Mouse (Mus musculus): ENCODE measurements around the gene Grm3. TPM values are rescaled to one million over a fixed set of nuclear protein-coding genes. Genes with fewer than 3 reads are reported as not detected.

Gene Grm3
- polyA plus RNA-seq (2017; shearing (Covaris generic)) = not detected

GRCm38 (mm10) chr5:9724956-9725600 is at the start of gene Grm3:
Grm3 (minus strand) TSS chr5:9725170.
- ATAC-seq = no peak

DNA sequence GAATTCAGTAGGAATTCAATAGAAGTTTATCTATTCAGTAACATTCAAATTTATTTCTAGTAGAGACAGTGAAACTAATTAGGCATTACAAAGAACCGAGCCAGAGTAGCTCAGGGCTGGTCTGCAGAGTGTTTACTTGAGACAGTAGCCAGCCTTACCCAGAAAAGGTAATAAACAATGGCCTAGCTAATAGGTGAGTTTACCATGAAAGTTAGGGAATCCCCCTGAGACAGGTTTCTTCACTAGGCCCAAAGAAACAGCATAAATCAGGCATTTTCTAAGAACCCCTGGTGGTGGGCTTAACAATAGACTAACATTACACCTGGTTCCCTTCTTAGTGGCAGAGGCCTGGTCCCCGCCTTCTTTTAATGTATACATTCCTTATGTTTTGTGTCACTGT is 30.8 kb upstream of the Grm3 start:
- no peak for ATAC-seq

GRCm38 (mm10) chr5:9748184-9748583 is 23.2 kb upstream of the Grm3 start:
- ATAC-seq = no peak

DNA sequence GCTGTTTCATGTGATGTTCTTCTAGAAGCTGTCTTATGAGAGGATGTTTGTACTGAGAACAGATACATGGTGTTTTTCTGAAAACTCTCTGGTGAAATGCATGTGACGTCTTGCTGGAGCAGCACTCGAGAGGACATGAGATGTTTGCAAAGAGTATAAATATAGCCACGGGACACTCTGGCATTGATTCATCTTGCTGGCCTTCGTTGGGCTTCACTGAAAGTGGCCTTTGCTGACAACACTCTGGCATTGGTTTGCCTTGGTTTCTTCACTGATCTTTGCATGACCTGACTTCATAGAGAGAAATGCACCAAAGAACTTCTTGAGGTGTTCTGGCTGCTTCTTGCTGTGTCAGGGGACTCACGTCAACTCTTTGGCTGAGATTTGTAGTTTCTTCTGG is 19.1 kb upstream of the Grm3 start:
- ATAC-seq = no peak

DNA sequence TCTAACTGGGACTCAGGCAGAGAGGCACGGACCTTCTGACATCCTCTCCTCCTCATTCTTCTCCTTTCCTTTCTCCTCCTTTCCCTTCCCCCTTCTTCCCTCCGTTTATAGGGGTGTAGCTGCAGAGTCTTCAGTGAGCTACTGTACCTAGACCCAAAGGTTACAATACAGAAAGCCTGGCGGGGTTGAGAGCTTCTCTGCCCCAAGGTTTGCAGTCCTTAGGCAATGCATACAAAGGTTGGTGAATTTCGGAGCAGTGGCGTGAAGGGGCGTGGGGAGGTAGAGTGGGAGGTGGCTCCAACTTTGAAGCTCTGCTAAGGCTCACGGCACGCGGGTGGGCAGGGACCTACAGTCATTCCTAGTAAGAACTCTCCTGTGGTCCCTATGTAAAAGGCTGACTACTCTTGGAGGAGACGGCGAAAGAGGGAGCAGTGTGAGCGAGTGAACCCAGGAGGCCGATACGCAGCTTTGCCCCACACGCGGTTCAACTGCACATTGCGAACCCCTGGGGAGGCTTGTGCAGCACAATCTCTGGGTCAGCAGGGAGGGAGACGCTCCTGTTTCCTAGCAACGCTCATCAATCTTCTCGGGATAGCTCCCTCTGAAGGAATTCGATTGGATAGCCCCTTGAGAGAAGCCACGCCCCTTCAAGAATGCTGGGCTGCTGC is 765 bp upstream of the Grm3 start:
- no peak for ATAC-seq

DNA sequence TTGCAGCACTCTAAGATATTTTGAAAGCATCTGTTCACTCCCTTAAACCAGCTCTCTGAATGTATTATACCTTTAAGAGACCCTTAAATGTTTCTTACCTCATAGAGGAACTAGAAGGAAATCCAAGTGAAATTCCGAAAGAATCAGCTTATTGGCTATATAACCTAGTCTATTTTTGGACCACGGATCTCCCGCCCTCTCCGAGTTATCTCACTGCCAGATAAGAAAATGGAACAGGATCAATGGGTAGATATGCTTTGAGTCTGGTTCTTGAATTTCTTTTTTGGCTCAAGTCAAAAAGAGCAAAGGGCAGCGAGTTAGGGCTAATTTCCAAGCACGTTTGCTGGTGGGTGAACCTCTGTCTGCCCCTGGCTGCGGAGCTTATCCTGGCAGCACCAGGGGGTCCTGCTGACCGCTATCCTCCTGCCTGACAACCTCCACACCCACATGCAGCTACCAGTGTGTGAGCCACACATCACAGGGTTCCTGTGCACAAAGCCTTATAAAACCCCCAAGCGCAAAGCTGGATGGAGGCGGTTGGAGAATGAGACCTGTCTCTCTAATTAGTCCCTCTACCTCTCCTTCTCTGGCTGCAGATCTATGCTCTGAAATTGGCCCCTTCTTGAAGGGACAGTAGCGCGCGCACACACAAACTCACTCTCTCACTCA is 549 bp downstream of the Grm3 start:
- no peak for ATAC-seq

GRCm38 (mm10) chr5:9721136-9721535 is 3.8 kb downstream of the Grm3 start:
- ATAC-seq = no peak

- ATAC-seq = no peak
Measured at GRCm38 (mm10) chr5:9716295-9716694, 8.7 kb downstream of the Grm3 start.

DNA sequence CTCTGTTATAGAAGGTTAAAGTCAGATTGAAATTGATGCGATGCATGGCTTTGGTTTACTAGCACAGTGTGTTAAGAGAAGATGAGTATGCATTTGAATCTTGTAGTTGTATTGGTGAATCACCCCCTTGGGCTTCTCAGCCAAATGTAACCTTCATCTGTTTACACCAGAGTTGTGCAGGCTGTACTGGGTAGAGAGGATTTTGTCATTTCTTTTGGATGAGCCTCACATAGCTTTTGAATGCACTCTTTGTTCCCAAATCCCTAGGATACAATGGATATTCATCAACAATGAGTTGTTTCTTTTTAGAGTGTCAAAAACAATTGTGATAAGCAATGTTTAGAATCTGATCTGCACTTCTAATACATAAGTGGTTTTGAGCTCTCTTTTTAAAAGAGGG is 17.9 kb downstream of the Grm3 start:
- no peak for ATAC-seq

DNA sequence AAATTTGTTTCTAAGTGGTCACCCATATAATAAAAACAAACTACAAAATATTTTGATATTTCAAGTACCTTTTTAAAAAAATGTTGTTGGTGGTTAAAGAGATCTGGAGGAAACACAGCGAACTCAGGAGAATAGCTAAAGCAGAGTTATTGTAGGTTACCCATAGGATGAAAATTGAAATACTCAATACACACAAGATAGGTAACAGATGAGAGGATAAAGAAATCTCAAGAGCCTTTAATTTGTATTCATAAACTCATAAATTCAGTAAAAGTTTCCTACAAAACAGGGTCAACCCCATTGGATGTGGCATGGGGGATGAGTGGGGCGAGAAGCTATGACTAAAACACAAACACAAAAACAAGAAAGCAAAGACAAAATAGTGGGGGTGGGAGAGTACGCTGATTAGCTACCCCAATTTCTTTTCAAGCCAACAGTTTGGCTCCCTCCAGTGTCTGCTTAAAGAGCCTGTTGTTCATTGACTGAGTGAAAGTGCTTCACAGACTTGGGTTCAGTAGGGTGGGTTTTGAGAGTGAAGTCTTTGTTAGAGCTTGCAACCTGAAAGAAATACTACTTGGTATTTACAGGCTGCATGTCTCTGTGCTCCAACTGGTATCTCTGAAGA is 21.5 kb downstream of the Grm3 start:
- ATAC-seq = no peak

DNA sequence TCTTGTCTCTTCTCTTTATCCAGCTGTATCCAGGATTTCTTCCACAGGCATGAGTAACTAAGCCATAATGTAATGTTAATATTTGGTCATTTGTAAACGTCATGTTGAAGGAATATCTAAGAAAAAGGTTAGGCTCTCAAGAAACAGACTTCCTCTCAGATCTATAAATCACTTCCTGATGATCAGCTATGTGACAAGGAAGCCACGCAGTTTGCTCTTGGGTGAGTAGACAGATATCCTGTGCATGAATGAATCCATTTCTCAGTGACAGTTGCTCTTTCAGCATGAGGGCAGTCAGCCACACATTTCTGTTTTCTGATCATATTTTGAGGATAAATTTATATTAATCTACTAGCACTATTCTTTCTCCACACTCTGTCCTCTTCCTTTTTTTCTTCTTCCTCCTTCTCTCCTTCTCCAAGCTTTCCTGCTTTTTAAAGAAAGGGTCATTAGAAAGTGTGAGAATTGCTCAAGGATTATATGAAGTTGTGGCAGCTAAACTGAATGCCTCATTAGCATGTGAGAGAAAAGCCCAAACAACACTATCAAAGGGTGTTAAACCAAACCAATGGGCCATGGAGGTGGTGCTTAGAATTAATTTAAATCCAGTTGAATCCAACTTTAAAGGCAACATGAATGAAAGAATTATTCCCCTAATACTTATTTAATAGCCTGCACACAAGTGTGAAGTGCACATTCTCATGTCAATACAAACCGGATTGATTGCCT is 22.1 kb downstream of the Grm3 start:
- ATAC-seq = no peak

DNA sequence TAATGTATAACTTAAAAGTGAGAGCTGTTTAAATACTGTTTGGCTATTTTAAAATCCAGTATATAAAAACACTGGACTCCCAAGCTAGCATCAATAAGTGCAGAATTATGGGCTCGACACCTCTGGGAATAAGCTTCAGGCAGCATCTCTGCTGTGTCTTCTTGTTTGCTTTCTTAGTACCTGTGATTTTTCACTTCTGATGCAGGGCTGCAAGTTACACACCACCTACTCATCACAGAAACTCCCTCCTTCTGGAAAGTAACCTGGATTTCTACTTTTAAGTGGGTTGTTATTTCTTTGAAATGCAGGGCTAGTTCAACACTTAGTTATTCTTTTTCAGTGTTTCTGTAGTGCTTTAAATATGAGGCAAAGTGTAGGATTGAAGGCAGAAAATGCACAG is 32.6 kb downstream of the Grm3 start:
- ATAC-seq = no peak

DNA sequence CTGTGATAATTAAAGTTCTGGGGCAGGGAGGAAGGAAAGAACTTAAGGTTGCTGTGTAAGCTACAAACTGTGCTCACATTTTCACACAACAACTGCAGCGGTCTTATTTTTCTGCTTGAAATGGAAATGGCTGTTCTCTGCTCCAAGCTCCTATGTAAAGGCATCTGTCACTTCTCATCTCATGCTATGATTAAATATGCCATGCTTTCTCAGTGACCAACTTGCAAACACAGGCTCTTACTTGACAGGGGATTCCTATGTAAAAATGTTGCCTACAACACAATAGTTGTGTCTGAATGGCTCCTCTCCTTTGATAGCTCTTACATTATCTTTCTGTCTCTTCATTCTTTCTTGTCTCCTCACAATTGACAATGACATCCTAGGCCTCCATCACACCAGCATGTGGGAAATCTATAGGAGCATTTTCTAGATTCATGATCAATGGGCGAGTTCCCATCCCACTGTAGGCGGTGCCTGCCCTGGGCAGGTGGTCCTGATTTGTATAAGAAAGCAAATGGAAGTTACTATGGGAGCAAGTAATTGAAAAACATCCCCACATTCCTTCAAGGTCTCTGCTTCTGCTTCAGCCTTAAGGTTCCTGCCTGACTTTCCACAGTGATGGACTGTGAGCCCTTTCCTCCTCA is 34.2 kb downstream of the Grm3 start:
- no peak for ATAC-seq

DNA sequence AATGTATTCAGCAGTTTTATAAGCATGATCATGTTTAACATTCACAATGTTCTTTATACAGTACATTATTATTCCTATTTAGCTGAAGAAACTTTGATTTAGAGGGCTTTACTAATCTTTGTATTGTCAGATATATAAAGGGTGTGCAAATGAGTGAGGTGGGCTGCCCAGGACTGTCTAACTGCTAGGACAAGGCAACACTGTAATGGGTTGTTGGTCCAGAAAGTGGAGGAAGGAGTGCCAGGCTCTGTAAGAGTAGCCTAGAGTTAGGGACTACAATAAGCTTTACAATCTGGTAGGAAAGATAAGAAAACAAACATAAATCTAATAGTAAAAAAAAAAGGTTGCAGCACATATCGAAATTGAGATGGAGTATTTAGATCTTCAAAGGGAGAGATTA is 34.8 kb downstream of the Grm3 start:
- no peak for ATAC-seq

DNA sequence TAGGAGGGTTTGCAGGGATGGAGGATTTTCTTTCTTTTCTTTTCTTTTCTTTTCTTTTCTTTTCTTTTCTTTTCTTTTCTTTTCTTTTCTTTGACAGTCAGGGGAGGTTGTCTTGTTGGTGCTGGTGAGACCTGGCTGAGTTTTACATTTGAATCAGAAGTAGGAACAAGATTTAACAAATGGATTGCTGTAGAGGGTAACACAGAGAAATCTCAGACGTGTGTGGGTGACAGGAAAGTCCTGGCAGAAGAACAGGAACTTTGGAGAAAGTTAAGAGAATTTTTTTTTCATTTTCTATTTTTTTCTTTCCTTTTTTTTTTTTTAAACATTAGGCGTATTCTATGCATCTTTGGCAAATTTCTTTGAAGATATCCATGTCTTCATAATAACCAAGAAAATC is 41.8 kb downstream of the Grm3 start:
- ATAC-seq = no peak

- no peak for ATAC-seq
Measured at GRCm38 (mm10) chr5:9669002-9669401, 56.0 kb downstream of the Grm3 start.

GRCm38 (mm10) chr5:9663416-9663815 is 61.6 kb downstream of the Grm3 start:
- no peak for ATAC-seq

- ATAC-seq = no peak
Measured at GRCm38 (mm10) chr5:9661870-9662589, 62.9 kb downstream of the Grm3 start.

- no peak for ATAC-seq
Measured at GRCm38 (mm10) chr5:9638612-9639011, 86.4 kb downstream of the Grm3 start.

GRCm38 (mm10) chr5:9627220-9627619 is 97.8 kb downstream of the Grm3 start:
- no peak for ATAC-seq

- no peak for ATAC-seq
Measured at GRCm38 (mm10) chr5:9624396-9624795, 100.6 kb downstream of the Grm3 start.

DNA sequence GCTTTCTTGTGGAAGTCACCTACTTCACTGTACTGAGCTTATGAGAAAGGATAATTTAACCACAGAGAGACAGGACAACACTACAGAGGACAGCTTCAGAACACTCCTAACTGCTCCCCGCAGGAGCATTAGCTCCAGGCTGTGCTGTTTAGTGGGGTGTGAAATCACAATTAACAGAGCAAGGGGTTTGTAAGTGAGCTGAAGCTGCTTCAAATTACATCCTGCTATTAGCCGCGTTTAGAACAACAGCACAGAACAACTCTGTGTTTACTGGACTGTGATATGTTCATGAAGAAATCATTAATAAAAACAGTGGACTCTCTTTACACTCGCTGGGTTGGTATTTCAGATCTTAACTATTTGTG is 101.9 kb downstream of the Grm3 start:
- no peak for ATAC-seq
